Mouse (Mus musculus) brain, embryonic 14.5 days (tissue): ENCODE data around the gene Ly6g5b.

ENCODE experiments used
- CTCF ChIP-seq: fragments of 200-500 bp; IDR thresholded peaks from 2 replicates; pipeline ENCODE4 v1.5.1; 2012; ENCODE audit warnings: inconsistent platforms, mild to moderate bottlenecking, moderate library complexity, borderline replicate concordance; ENCODE audit not compliant: insufficient read depth, insufficient read length; ENCODE audit errors: extremely low read depth
- POLR2A ChIP-seq: fragments of 200-500 bp; IDR thresholded peaks from 2 replicates; pipeline ENCODE4 v1.6.1; 2012; ENCODE audit warnings: mild to moderate bottlenecking, inconsistent platforms, borderline replicate concordance; ENCODE audit not compliant: poor library complexity, insufficient read depth, insufficient read length, severe bottlenecking; ENCODE audit errors: extremely low read depth

GRCm38 (mm10) chr17:35157254-35157653 lies 42.0 kb upstream of the Ly6g5b start:
- TF ChIP-seq CTCF (no peak), POLR2A (no peak)
